Mouse (Mus musculus) bone marrow macrophage, adult 2 months (primary cell): Measurements from ENCODE around the gene Setd3.

Experiments used
- CTCF ChIP-seq: IDR thresholded peaks from 2 replicates; pipeline ENCODE4 v1.5.1; 2012; ENCODE audit warnings: low read depth, mild to moderate bottlenecking, low read length, moderate library complexity
- POLR2A ChIP-seq: IDR thresholded peaks from 2 replicates; pipeline ENCODE4 v1.6.1; 2012; ENCODE audit warnings: mild to moderate bottlenecking, low read depth, low read length, borderline replicate concordance

DNA sequence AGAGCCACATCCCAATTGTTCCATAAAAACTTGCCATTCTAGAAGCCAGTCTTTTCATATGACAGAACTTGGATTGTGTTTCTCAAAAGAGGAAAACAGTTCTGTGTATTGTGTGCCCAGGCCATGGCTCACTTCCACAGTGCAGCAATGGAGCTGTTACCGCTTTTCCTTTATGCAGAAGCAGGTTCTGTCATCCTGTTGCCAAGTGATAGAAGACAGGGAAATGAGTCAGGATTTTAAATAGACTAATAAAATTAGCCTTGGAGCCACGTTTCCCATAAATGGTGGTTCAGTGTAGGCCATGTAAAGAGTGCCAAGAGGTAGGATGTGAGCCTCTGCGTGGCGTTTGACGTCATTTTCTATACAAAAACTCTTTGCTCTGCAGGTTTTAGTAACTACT lies 14.8 kb upstream of the Setd3 start:
- TF ChIP-seq CTCF (no peak), POLR2A (no peak)
